ENCODE assay signal across 8 mouse cellular contexts in genomic region chr5:140962945-140963344, GRCm38 (mm10). TPM values are rescaled to one million over a fixed set of nuclear protein-coding genes. Genes with fewer than 3 reads are reported as not detected.
DNase-seq lines count a peak whose midpoint lies in the region; ATAC-seq lines count a peak whose summit lies in the region.

No protein-coding gene starts in this region.

- ATAC-seq in megakaryocyte, adult 5-6 weeks (ENCODE audit: poor library complexity, severe bottlenecking), result 0 out of 2 replicates have a peak, but pooled peaks have one; percentile 24

- peak; percentile 10 for DNase-seq in cerebellum, adult 11 months
- no peak for DNase-seq in cerebellum, adult 9-11 months
- DNase-seq in urinary bladder, postnatal 25 days (ENCODE audit: low spot score), result peak; percentile 10
- no peak for DNase-seq in urinary bladder, postnatal 4 days (ENCODE audit: low spot score in 2 of 2)
- DNase-seq in frontal cortex, postnatal 25 days (ENCODE audit: low spot score in 2 of 2), result peak; percentile 47 to 53
- peak; percentile 65 for DNase-seq in layer of hippocampus, adult 9-11 months
- peak; percentile 34 to 78 for DNase-seq in spleen, postnatal 4 days (ENCODE audit: low spot score in 2 of 2)

RNA-seq across cellular contexts. Expression of gene Card11, which starts 37.4 kb away (rescaled TPM):
- 3.7 and 4.0 TPM in 2 replicates for total RNA-seq in megakaryocyte, adult 5-6 weeks (2015)
- 2.5 and 4.2 TPM in 2 replicates for total RNA-seq in megakaryocyte, adult 5-6 weeks (2017)

Comparison
In these comparisons a context has a peak if more than half of its experiments do, and no peak if none do; other contexts are left out.
1. DNase-seq: peak in cerebellum, adult 11 months (single experiment), urinary bladder, postnatal 25 days (single experiment), frontal cortex, postnatal 25 days (2 of 2), layer of hippocampus, adult 9-11 months (single experiment) and spleen, postnatal 4 days (2 of 2); none in cerebellum, adult 9-11 months (single experiment) and urinary bladder, postnatal 4 days (0 of 2).